Mouse (Mus musculus): ENCODE data around the gene Tmeff2. TPM values are rescaled to one million over a fixed set of nuclear protein-coding genes. Genes with fewer than 3 reads are reported as not detected.

Gene Tmeff2
- polyA plus RNA-seq, 1 experiment from 2014 or later: 7.0 TPM

DNA sequence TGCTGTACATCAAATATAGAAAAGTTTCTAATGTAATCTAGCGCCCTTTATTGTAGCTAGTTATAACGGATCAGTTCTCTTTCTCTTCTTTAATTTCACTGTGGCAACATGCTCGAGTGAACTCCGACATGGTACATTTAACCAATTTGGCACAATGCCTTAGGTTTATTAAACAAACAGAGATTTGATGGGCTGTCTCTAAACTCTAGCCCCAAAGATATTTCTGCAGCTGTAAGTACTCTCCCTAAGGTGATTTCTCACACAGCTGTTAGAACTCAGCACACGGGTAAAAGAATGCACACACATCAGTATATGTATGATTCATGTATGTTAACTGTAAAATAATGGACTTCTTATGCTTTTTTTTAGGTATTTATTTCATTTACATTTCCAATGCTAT is 139.8 kb downstream of the Tmeff2 start:
- WGBS: 90% methylated on average over 5 of the region's 5 CpGs
- Histone ChIP-seq H3K4me1 (ENCODE audit: control insufficient read depth, insufficient read depth, low read length) (no peaks in the 10 kb centered on the region), H3K4me3 (ENCODE audit: low read depth, low read length) (no peak overlapping the region), H3K27ac (ENCODE audit: low read depth, low read length) (no peak overlapping the region), H3K27me3 (ENCODE audit: control insufficient read depth, insufficient read depth, low read length) (no peaks in the 10 kb centered on the region), H3K9me3 (ENCODE audit: control insufficient read depth, low read length) (no peaks in the 10 kb centered on the region), H3K36me3 (ENCODE audit: control insufficient read depth, insufficient read depth, low read length) (no peaks in the 10 kb centered on the region), H3K9ac (ENCODE audit: low read length) (no peak overlapping the region), H3K4me2 (no peak overlapping the region)
- DNase-seq (ENCODE audit: low spot score, missing footprints): no peak
- ATAC-seq (ENCODE audit: low FRiP score): no peak

DNA sequence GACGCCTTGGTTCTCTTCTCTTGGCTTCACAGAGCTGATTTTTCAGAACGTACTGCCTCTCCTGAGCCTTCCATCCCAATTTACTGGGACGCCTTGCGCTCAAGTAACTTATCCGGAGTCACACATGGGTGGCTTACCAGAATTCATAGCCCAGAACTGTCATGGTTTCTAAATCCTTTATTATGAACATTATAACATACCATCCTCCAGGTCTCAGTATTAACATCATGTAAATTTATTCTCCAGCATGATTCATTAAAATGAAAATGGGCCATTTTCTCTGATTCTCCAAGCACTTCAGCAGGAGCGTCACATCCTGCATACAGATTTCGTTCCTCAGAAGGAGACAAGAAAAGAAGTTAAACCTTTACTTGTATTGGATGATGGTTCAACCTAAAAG is 144.4 kb downstream of the Tmeff2 start:
- no peak for DNase-seq (ENCODE audit: low spot score, missing footprints)
- H3K4me2 ChIP-seq: no peak overlapping the region
- no peak overlapping the region for H3K4me3 ChIP-seq (ENCODE audit: low read depth, low read length)
- H3K4me1 ChIP-seq (ENCODE audit: control insufficient read depth, insufficient read depth, low read length): no peaks in the 10 kb centered on the region
- no peak overlapping the region for H3K9ac ChIP-seq (ENCODE audit: low read length)
- ATAC-seq (ENCODE audit: low FRiP score): no peak
- H3K9me3 ChIP-seq (ENCODE audit: control insufficient read depth, low read length): no peaks in the 10 kb centered on the region
- WGBS: 87% methylated on average over 7 of the region's 7 CpGs
- H3K36me3 ChIP-seq (ENCODE audit: control insufficient read depth, insufficient read depth, low read length): no peaks in the 10 kb centered on the region
- no peaks in the 10 kb centered on the region for H3K27me3 ChIP-seq (ENCODE audit: control insufficient read depth, insufficient read depth, low read length)
- H3K27ac ChIP-seq (ENCODE audit: low read depth, low read length): no peak overlapping the region

DNA sequence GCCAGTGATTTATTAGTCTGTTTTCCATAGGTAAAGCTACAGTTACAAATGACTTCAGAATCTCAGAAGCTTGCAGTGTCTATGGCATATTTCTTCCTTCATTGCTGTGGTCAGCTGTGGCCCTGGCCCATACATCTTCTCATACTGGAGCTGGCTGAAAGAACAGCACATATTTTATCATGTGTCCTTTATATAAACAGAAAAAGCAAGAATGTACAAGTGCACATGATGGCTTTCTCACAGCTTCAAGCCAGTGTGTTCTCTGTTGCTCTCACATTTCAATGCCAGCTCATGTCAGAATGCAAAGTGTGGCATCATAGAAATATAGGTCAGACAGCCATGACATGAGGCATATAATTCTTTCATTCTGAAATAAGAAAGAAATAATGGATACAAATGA is 164.1 kb downstream of the Tmeff2 start:
- Histone ChIP-seq H3K27me3 (ENCODE audit: control insufficient read depth, insufficient read depth, low read length) (no peaks in the 10 kb centered on the region), H3K9ac (ENCODE audit: low read length) (no peak overlapping the region), H3K4me2 (no peak overlapping the region), H3K27ac (ENCODE audit: low read depth, low read length) (no peak overlapping the region), H3K4me1 (ENCODE audit: control insufficient read depth, insufficient read depth, low read length) (no peaks in the 10 kb centered on the region), H3K36me3 (ENCODE audit: control insufficient read depth, insufficient read depth, low read length) (no peaks in the 10 kb centered on the region), H3K4me3 (ENCODE audit: low read depth, low read length) (no peak overlapping the region), H3K9me3 (ENCODE audit: control insufficient read depth, low read length) (no peaks in the 10 kb centered on the region)
- ATAC-seq (ENCODE audit: low FRiP score) (no peak), DNase-seq (ENCODE audit: low spot score, missing footprints) (no peak)

DNA sequence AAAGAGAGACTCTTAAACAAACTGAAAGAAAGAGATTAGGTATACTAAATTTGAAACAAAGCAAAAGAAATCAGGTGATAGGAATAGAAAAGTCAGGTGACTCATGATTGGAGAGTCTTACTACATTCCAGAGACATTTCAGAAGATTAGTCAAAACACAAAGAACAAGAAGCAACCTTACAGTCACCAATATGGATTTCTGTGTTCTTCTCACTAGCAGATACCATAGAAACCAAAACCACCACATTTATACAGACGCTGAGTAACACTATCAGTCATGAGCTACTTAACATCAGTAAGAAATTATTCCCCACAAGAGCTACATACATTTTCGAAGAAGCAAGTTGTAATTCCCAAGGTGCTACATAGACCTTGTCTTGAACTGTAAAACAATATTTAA is 165.2 kb downstream of the Tmeff2 start:
- Histone ChIP-seq H3K4me1 (ENCODE audit: control insufficient read depth, insufficient read depth, low read length) (no peaks in the 10 kb centered on the region), H3K36me3 (ENCODE audit: control insufficient read depth, insufficient read depth, low read length) (no peaks in the 10 kb centered on the region), H3K9me3 (ENCODE audit: control insufficient read depth, low read length) (no peaks in the 10 kb centered on the region), H3K4me3 (ENCODE audit: low read depth, low read length) (no peak overlapping the region), H3K27me3 (ENCODE audit: control insufficient read depth, insufficient read depth, low read length) (no peaks in the 10 kb centered on the region), H3K4me2 (no peak overlapping the region), H3K27ac (ENCODE audit: low read depth, low read length) (no peak overlapping the region), H3K9ac (ENCODE audit: low read length) (no peak overlapping the region)
- ATAC-seq (ENCODE audit: low FRiP score) (no peak), DNase-seq (ENCODE audit: low spot score, missing footprints) (no peak)
- WGBS: 89% methylated on average over 2 of the region's 2 CpGs

DNA sequence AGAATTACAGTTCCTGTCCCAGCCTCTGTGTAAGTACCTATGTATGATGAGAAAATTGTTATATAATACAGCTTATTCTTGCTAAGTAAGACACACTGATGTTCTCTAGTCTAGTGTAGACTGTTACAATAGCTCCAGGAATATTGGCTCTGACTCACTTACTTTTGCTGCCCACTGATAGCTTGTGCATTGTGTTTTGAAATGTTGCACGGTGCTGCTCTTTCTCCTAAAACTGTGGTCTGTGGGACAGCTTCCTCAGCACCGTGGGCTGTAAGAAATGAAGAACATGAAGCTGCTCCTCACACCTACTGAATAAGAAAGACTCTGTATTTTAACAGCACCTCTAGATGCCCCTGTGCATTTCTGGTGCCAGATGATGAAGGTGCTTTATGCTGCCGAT is 168.4 kb downstream of the Tmeff2 start:
- Histone ChIP-seq H3K4me3 (ENCODE audit: low read depth, low read length) (no peak overlapping the region), H3K4me2 (no peak overlapping the region), H3K4me1 (ENCODE audit: control insufficient read depth, insufficient read depth, low read length) (no peaks in the 10 kb centered on the region), H3K9ac (ENCODE audit: low read length) (no peak overlapping the region), H3K27ac (ENCODE audit: low read depth, low read length) (no peak overlapping the region), H3K27me3 (ENCODE audit: control insufficient read depth, insufficient read depth, low read length) (no peaks in the 10 kb centered on the region), H3K36me3 (ENCODE audit: control insufficient read depth, insufficient read depth, low read length) (no peaks in the 10 kb centered on the region), H3K9me3 (ENCODE audit: control insufficient read depth, low read length) (no peaks in the 10 kb centered on the region)
- WGBS: 92% methylated on average over 3 of the region's 3 CpGs
- DNase-seq (ENCODE audit: low spot score, missing footprints): no peak
- ATAC-seq (ENCODE audit: low FRiP score): no peak

DNA sequence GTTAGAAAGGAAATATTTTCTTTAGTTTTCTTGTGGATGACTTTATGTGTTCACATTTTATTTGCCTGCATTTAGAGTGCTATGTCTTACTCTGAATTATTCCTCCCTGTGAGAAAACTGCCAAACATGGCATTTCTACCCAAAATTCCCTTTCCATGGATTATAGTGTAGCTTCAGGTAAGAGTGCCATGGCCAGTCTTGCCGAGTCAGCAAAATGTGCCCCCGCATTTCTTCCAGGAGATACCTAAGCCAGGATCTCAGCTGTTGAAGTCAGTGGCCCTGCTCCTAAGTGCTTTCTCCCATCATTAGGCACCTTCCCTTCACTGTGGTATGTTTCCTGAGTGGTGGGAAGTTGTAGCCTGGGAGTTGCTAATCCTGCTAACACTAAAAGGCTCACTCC is 168.8 kb downstream of the Tmeff2 start:
- Histone ChIP-seq H3K9me3 (ENCODE audit: control insufficient read depth, low read length) (no peaks in the 10 kb centered on the region), H3K4me1 (ENCODE audit: control insufficient read depth, insufficient read depth, low read length) (no peaks in the 10 kb centered on the region), H3K9ac (ENCODE audit: low read length) (no peak overlapping the region), H3K4me2 (no peak overlapping the region), H3K36me3 (ENCODE audit: control insufficient read depth, insufficient read depth, low read length) (no peaks in the 10 kb centered on the region), H3K27ac (ENCODE audit: low read depth, low read length) (no peak overlapping the region), H3K27me3 (ENCODE audit: control insufficient read depth, insufficient read depth, low read length) (no peaks in the 10 kb centered on the region), H3K4me3 (ENCODE audit: low read depth, low read length) (no peak overlapping the region)
- ATAC-seq (ENCODE audit: low FRiP score): no peak
- WGBS: 90% methylated on average over 2 of the region's 2 CpGs
- DNase-seq (ENCODE audit: low spot score, missing footprints): no peak

DNA sequence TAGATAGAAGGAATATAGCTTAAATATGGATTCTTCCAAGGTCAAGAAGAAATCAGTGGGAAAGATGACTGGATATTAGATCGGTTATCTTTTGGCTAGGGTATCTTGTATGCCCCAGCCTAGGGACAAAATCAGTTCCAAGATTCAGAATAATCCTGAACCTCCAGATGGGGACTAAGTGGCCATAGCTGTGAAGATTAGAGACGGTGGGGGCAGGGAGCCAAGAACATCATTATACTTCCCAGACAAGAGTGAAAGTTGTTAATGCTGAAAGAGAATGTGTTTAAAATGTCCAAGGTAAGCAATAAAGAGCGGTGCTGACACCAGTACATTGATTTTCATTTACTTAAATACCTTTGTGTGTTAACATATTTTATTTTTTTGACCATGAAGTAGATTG is 173.6 kb downstream of the Tmeff2 start:
- Histone ChIP-seq H3K4me2 (no peak overlapping the region), H3K27ac (ENCODE audit: low read depth, low read length) (no peak overlapping the region), H3K9me3 (ENCODE audit: control insufficient read depth, low read length) (no peaks in the 10 kb centered on the region), H3K27me3 (ENCODE audit: control insufficient read depth, insufficient read depth, low read length) (no peaks in the 10 kb centered on the region), H3K4me3 (ENCODE audit: low read depth, low read length) (no peak overlapping the region), H3K9ac (ENCODE audit: low read length) (no peak overlapping the region), H3K36me3 (ENCODE audit: control insufficient read depth, insufficient read depth, low read length) (no peaks in the 10 kb centered on the region), H3K4me1 (ENCODE audit: control insufficient read depth, insufficient read depth, low read length) (no peaks in the 10 kb centered on the region)
- ATAC-seq (ENCODE audit: low FRiP score): no peak
- 90% methylated on average over 3 of the region's 3 CpGs for WGBS
- no peak for DNase-seq (ENCODE audit: low spot score, missing footprints)

DNA sequence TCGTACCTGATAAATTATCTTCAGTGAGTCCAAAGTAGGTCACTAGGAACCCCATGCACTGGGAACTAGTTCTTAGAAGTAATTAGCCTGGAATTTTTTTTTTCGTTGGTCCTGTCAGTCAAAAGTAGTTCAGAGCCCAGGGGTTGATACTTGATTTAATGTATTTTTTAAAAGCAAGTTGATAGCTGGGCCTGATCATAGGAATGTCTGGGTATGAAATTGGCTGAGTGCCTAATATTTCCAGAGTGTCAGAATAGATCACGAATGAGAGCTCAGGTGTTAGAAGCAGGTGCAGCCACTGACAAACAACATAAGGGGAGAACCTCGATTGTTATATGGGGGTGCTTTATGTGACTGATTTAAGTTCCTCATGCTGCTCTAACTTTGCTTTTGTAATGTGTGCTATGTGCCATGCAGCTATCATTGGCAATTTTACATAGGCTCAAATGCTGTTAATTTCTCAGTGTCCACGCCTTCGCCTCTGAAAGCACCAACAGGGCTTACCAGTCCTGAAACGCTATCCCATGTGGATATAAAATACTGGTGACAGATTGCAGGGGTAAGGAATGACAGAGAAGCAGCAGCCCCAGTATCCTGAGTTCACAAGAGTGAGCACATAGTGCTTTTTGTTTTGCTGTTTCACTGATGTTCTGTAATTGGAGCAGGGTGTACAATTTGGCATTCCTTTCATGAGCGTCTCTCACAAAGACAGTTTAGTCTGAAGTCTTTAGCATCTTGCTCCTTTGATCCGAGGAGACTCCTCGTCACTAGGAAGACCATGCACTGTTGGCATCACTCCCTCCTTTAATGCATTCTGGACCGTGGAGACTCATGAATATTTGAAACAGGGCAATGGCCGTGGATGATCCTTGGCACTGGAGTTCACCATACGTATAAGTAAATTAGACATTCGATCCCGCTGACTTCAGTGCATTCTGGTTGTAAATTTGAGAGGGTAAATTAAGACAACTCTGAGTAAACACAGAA is 175.6 kb downstream of the Tmeff2 start:
- WGBS: 71% methylated on average over 15 of the region's 15 CpGs

DNA sequence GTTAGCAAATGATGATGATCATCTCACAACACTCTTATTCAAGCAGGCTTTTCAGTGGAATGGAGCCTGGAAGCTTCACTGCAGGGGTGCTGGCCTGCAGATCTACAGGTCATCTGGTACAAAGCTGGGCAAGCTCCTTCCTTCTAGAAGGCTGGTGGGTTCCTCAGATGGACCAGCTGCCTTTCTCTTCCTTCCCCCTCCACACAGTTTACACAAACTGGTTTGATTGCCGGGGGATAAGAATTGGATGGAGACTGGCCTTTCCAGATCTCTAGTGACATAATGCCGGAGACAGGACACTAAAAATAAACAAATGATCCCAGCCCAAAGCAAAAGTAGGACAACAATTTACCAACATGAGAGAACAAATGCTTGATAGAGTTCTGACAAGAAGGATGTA is 188.5 kb downstream of the Tmeff2 start:
- WGBS: 81% methylated on average over 2 of the region's 2 CpGs
- Histone ChIP-seq H3K4me2 (no peak overlapping the region), H3K9me3 (ENCODE audit: control insufficient read depth, low read length) (no peaks in the 10 kb centered on the region), H3K27ac (ENCODE audit: low read depth, low read length) (no peak overlapping the region), H3K9ac (ENCODE audit: low read length) (no peak overlapping the region), H3K4me1 (ENCODE audit: control insufficient read depth, insufficient read depth, low read length) (no peaks in the 10 kb centered on the region), H3K27me3 (ENCODE audit: control insufficient read depth, insufficient read depth, low read length) (no peaks in the 10 kb centered on the region), H3K36me3 (ENCODE audit: control insufficient read depth, insufficient read depth, low read length) (no peaks in the 10 kb centered on the region), H3K4me3 (ENCODE audit: low read depth, low read length) (no peak overlapping the region)
- ATAC-seq (ENCODE audit: low FRiP score): no peak
- no peak for DNase-seq (ENCODE audit: low spot score, missing footprints)

More for the DNA sequence above, 175.6 kb downstream of the Tmeff2 start:
- Histone ChIP-seq H3K36me3 (ENCODE audit: control insufficient read depth, insufficient read depth, low read length) (no peaks in the 10 kb centered on the region), H3K27ac (ENCODE audit: low read depth, low read length) (no peak overlapping the region), H3K27me3 (ENCODE audit: control insufficient read depth, insufficient read depth, low read length) (no peaks in the 10 kb centered on the region), H3K4me3 (ENCODE audit: low read depth, low read length) (no peak overlapping the region), H3K4me2 (no peak overlapping the region), H3K9me3 (ENCODE audit: control insufficient read depth, low read length) (no peaks in the 10 kb centered on the region), H3K9ac (ENCODE audit: low read length) (no peak overlapping the region), H3K4me1 (ENCODE audit: control insufficient read depth, insufficient read depth, low read length) (no peaks in the 10 kb centered on the region)
- DNase-seq (ENCODE audit: low spot score, missing footprints) (peak; percentile 81), ATAC-seq (ENCODE audit: low FRiP score) (no peak)
